Mouse (Mus musculus): ENCODE results near the gene Gm29133. TPM values are rescaled to one million over a fixed set of nuclear protein-coding genes. Genes with fewer than 3 reads are reported as not detected.

Gene Gm29133
- not detected in 2 replicates for polyA plus RNA-seq (2016; fragmentation: Nextera tagmentation; extraction: Ambion mirVana)

DNA sequence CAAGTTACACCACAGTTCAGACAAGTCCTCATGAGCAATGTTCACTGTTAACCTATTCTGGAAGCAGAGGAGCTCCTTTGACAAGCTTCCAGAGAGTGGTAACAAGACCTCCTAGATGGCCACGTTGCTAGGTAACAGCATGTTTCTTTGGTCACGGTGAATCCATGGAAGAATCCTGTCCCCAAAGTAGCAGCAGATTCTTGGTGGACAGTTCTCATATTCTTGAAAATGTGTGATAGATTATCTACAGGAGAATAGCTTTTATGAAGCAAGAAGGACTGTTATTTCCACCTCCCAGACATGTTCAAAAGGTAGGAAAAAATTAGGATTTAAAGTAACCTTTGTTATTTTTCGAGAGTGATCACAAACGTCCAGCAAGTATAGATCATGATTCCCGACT, at the start of gene Gm29133:
Gene Gm29133, plus strand, starts transcription at position 301 of the 400 bp plus-strand sequence.
- 66% methylated on average over 5 of the region's 5 CpGs for WGBS
- H3K27me3 ChIP-seq (ENCODE audit: insufficient read depth, poor library complexity, severe bottlenecking): no peaks in the 10 kb centered on the region
- H3K36me3 ChIP-seq: no peaks in the 10 kb centered on the region
- no peaks in the 10 kb centered on the region for H3K9me3 ChIP-seq
- H3K4me1 ChIP-seq (replicated peaks): no peaks in the 10 kb centered on the region
- no peak within 1 kb of the TSS for H3K27ac ChIP-seq
- no peak for DNase-seq (ENCODE audit: low spot score)
- H3K4me3 ChIP-seq: no peak within 1 kb of the TSS

DNA sequence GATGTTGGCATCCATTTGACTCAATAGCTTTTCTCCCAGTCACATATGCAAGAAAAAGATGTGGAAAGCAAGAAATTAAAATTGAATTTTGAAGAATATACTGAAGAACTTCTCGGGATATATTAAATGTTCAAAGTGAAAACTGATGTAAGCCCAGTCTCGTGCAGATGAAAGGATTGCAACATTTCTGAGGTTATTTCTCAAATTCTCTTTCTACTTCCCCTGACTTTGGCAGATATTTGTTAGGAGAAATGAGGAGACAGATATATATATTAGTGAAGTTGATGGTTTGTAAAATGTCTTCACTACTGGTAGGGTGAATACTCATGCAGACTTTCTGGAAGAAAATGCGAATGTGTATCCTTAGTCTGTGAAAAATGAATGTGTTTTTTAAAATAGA, 48.9 kb upstream of the Gm29133 start:
- Histone ChIP-seq H3K4me3 (no peak overlapping the region), H3K36me3 (no peaks in the 10 kb centered on the region), H3K9me3 (no peaks in the 10 kb centered on the region), H3K27me3 (ENCODE audit: insufficient read depth, poor library complexity, severe bottlenecking) (no peaks in the 10 kb centered on the region), H3K4me1 (replicated peaks) (no peaks in the 10 kb centered on the region), H3K27ac (no peak overlapping the region)
- WGBS: 93% methylated on average over 3 of the region's 3 CpGs
- no peak for DNase-seq (ENCODE audit: low spot score)

DNA sequence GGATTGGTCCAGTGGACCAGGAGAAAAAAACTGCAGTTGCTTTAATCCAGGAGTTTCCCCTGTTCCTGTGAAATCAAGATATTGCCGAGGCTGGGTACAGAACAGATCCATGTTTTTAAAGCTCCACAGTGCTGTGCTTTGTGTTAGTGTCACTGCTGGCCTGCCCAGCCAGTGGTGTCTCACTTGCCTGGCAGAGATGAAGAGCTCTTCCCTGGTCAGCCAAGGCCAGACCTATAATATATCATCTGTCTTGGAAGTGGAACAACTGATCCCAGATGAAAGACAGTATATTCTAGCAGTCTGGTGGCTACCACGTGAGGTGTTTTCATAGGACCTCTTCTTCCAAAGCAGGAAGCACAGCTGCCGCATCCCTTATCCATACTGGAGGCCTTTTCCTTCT, 46.7 kb upstream of the Gm29133 start:
- no peaks in the 10 kb centered on the region for H3K4me1 ChIP-seq (replicated peaks)
- no peaks in the 10 kb centered on the region for H3K9me3 ChIP-seq
- no peak overlapping the region for H3K4me3 ChIP-seq
- H3K27me3 ChIP-seq (ENCODE audit: insufficient read depth, poor library complexity, severe bottlenecking): no peaks in the 10 kb centered on the region
- H3K27ac ChIP-seq: no peak overlapping the region
- H3K36me3 ChIP-seq: no peaks in the 10 kb centered on the region
- DNase-seq (ENCODE audit: low spot score): no peak
- 89% methylated on average over 3 of the region's 3 CpGs for WGBS

DNA sequence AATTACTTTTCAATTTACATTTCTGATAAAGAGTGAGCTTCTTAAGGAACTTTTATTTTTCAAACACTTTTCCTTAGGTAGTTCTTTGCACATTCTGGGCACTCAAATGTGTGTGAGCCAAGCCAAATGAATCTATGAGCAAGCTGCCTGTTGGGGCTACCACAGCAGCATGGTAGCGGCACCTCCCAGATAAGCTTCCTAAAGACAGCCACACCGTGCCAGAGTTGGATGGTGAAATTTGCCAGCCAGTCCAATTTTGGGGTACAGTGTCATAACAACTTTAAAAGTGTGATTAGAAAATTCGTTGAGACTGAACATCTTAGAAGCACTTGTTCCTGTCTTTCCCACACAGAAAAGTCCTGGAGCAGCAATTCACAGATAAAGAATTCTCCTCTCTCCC, 41.5 kb upstream of the Gm29133 start:
- H3K27ac ChIP-seq: no peak overlapping the region
- H3K9me3 ChIP-seq: no peaks in the 10 kb centered on the region
- 71% methylated on average over 3 of the region's 3 CpGs for WGBS
- no peaks in the 10 kb centered on the region for H3K27me3 ChIP-seq (ENCODE audit: insufficient read depth, poor library complexity, severe bottlenecking)
- no peak for DNase-seq (ENCODE audit: low spot score)
- H3K4me1 ChIP-seq (replicated peaks): no peaks in the 10 kb centered on the region
- H3K4me3 ChIP-seq: no peak overlapping the region
- H3K36me3 ChIP-seq: no peaks in the 10 kb centered on the region

DNA sequence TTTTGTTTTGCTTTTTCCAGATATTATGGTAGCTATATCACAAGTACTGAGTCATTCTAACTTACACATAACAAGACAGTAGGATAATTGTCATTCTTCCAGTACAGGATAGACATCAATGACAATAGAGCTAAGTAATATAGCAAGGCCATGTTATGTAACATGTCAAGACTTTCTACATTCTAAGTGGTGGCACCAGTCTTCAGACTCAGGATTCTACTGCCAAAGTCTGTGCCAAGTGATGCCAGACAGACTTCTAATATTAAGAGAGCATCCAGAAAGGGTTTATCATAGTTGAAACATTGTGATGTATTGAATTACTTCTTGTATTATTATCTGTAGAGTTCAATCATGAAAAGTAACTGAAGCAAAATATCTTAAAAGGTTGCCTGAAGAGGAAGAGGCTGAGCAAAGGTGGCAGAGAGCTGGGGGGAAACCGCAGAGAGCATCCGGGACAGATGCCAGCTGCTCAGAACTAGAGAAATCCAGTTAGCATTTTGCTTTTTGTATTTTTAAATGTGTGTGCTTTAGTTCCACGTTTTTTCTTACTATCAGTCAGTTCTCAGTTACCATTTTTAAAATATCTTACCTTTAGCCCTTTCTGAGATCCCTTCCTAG, 34.2 kb upstream of the Gm29133 start:
- 73% methylated on average over 3 of the region's 3 CpGs for WGBS
- Histone ChIP-seq H3K27me3 (ENCODE audit: insufficient read depth, poor library complexity, severe bottlenecking) (no peaks in the 10 kb centered on the region), H3K4me3 (no peak overlapping the region), H3K36me3 (no peaks in the 10 kb centered on the region), H3K9me3 (no peaks in the 10 kb centered on the region), H3K4me1 (replicated peaks) (no peaks in the 10 kb centered on the region), H3K27ac (no peak overlapping the region)
- no peak for DNase-seq (ENCODE audit: low spot score)

DNA sequence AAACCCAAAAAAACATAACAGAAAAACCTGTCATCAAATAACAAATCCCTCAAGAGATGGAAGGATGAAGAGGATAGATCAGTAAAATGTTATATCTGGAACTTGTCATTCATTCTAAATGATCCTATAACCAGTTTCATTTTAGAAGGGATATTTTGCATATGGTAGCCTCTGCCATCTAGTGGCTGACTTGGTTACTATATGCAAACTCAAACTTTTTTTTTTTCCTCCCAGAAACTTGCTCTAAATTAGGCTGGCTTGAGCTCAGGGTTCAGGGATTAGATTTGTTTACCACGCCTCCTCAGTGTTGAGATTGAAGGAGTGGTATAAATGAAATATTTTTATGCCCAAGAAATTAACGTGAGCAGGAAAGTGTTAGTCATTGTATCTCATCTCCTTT, 27.3 kb upstream of the Gm29133 start:
- Histone ChIP-seq H3K27me3 (ENCODE audit: insufficient read depth, poor library complexity, severe bottlenecking) (no peaks in the 10 kb centered on the region), H3K4me1 (replicated peaks) (no peaks in the 10 kb centered on the region), H3K27ac (no peak overlapping the region), H3K36me3 (no peaks in the 10 kb centered on the region), H3K9me3 (no peaks in the 10 kb centered on the region), H3K4me3 (no peak overlapping the region)
- DNase-seq (ENCODE audit: low spot score): no peak
- 37% methylated on average over 2 of the region's 2 CpGs for WGBS

DNA sequence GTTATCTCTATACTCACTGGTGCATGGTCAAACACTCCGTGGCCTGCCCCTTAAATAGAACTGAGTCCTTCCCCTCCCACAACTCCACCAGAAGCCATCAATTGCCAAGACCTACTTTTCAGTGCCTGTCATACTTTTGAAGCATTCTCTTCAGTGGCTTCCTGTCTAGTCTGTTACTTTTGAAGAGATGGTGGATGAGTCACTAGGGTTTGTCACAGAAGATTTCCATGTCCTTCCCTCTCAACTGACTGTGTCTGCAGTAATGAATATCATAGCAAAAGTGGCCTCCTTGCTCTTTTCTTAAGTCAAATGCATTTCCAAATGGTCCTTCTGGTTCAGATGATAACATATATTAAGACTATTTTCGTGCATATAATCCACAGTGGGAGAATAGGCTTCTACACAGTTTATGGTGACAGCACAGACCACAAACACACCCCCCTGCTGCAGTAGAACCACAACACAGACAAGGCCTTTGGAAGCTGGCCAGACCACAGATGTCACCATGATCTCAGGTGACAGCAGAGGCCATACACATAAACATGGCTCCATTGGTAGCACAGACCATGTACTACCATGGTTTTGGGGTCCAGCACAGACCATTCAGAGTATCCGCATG, 16.9 kb upstream of the Gm29133 start:
- WGBS: 78% methylated on average over 3 of the region's 3 CpGs
- no peaks in the 10 kb centered on the region for H3K27me3 ChIP-seq (ENCODE audit: insufficient read depth, poor library complexity, severe bottlenecking)
- no peak overlapping the region for H3K4me3 ChIP-seq
- H3K4me1 ChIP-seq (replicated peaks): no peaks in the 10 kb centered on the region
- H3K36me3 ChIP-seq: no peaks in the 10 kb centered on the region
- DNase-seq (ENCODE audit: low spot score): no peak
- H3K27ac ChIP-seq: no peak overlapping the region
- H3K9me3 ChIP-seq: no peaks in the 10 kb centered on the region

DNA sequence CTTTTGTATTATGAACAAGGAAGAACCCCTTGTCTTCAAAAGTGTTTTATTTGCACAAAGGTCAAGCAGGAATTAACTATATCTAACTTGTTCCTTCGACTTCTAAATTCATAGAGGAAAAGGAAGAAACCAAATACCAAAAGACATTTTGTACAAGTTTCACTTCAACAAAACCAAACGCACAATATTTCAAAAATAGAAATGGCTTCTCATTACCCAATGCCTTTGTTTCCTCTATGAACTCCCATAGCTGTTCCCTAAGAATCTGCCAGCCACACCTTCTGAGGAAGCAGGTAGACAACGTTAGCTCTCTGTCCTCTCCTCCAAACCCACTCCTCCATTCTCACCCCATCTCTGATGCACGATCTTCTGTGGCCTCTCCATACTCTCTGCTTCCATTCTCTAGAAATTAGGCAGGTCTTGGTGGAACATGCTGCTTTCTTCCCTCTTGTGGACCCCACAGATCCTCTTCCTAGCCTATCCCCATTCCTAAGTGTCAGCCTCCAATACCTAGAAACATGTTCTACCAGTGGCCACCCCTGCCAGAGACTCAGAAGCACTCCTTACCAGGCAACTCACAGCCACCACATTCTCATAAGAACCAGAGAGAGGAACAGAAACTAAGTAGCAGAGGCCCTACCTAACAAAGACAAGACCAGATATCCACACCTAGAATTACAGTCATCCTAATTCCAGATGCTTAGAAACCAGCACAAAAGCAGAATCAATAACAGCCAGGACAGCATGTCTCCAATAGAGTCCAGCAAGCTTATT, 4.1 kb upstream of the Gm29133 start:
- Histone ChIP-seq H3K9me3 (no peaks in the 10 kb centered on the region), H3K27ac (no peak overlapping the region), H3K4me3 (no peak overlapping the region), H3K36me3 (no peaks in the 10 kb centered on the region), H3K4me1 (replicated peaks) (no peaks in the 10 kb centered on the region), H3K27me3 (ENCODE audit: insufficient read depth, poor library complexity, severe bottlenecking) (no peaks in the 10 kb centered on the region)
- no peak for DNase-seq (ENCODE audit: low spot score)
- 78% methylated on average over 4 of the region's 4 CpGs for WGBS

DNA sequence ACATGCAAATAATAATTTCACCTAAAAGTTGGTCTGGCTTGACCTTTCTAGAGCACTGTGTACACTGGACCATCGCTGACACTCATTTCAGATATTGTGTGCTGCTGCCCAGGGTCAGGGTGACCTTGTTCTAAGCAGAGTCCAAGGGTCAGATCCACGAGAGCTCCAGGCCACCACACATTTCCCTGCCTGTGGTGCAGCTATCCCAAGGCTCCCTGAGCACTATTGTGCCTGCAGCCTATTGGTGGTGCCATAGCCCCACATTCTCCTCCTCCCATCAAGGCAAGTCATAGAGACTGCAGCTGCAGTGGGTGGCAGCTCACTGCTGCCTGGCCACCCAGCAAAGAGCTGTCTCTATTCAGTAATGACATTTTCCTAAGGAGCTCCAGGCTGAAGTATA, 2.7 kb upstream of the Gm29133 start:
- H3K36me3 ChIP-seq: no peaks in the 10 kb centered on the region
- DNase-seq (ENCODE audit: low spot score): no peak
- H3K27ac ChIP-seq: no peak overlapping the region
- WGBS: 68% methylated on average over 2 of the region's 2 CpGs
- H3K4me1 ChIP-seq (replicated peaks): no peaks in the 10 kb centered on the region
- H3K9me3 ChIP-seq: no peaks in the 10 kb centered on the region
- no peak overlapping the region for H3K4me3 ChIP-seq
- H3K27me3 ChIP-seq (ENCODE audit: insufficient read depth, poor library complexity, severe bottlenecking): no peaks in the 10 kb centered on the region

DNA sequence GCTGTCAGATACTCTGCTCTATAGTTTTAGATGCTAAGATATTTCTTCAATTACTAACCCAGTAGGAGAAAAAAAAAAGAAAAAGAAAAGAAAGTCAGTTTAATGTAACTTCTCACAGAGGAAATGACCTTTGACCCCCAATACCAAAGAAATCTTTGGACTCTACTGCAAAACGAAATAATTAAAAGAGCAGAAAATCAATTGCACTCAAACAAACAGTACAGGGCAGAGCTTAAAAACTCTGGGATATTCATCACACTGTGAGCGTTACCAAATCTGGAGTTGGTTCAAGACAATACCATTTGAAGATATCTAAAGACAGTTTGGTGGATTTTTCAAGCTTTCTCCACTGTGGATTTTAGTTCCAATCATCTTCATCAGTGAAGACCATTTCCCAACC, 15.4 kb downstream of the Gm29133 start:
- no peaks in the 10 kb centered on the region for H3K9me3 ChIP-seq
- no peaks in the 10 kb centered on the region for H3K36me3 ChIP-seq
- no peaks in the 10 kb centered on the region for H3K4me1 ChIP-seq (replicated peaks)
- no peak for DNase-seq (ENCODE audit: low spot score)
- H3K4me3 ChIP-seq: no peak overlapping the region
- no peak overlapping the region for H3K27ac ChIP-seq
- WGBS: 65% methylated on average over 2 of the region's 2 CpGs
- no peaks in the 10 kb centered on the region for H3K27me3 ChIP-seq (ENCODE audit: insufficient read depth, poor library complexity, severe bottlenecking)

DNA sequence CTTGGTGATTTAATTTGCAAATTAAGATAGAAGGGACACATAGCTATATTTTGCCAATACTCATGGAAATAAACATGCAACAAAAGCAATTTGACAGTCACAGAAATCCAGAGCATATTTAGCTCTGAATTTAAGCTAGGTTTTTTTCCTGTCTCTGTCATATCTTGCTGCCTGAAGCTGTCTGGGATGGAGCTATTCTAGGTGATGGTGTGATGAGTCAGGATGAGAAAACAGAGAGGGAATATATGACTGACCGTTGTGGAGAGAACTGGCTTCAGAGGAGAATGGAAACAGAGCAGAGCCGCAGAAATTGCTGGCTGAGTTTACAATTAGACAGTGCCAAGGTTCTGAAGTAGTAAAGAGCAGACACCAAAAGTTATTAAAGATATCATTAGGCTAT, 26.3 kb downstream of the Gm29133 start:
- 84% methylated on average over 2 of the region's 2 CpGs for WGBS
- no peaks in the 10 kb centered on the region for H3K4me1 ChIP-seq (replicated peaks)
- H3K9me3 ChIP-seq: no peaks in the 10 kb centered on the region
- H3K27me3 ChIP-seq (ENCODE audit: insufficient read depth, poor library complexity, severe bottlenecking): no peaks in the 10 kb centered on the region
- H3K36me3 ChIP-seq: no peaks in the 10 kb centered on the region
- H3K27ac ChIP-seq: no peak overlapping the region
- H3K4me3 ChIP-seq: no peak overlapping the region
- DNase-seq (ENCODE audit: low spot score): no peak

DNA sequence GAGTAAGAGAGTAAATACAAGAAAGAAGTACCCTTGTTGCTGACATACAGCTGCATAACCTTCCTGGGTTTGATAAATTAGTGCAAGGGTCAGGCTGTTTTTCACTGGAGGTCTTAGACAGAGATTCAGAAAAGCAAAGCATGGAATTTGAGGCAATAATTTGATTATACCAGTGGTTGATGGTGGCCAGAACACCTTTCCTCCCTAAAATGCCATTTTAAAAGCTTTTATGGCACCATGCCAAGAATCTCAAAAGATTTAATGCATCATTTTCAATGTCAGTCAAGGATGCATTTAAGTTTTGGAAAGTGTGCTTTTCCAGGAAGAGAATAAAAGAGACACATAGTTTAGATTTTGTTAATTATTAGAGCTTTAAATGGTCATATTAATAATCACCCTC, 60.0 kb downstream of the Gm29133 start:
- Histone ChIP-seq H3K4me1 (replicated peaks) (no peaks in the 10 kb centered on the region), H3K36me3 (no peaks in the 10 kb centered on the region), H3K27ac (no peak overlapping the region), H3K27me3 (ENCODE audit: insufficient read depth, poor library complexity, severe bottlenecking) (no peaks in the 10 kb centered on the region), H3K4me3 (no peak overlapping the region), H3K9me3 (no peaks in the 10 kb centered on the region)
- no peak for DNase-seq (ENCODE audit: low spot score)

DNA sequence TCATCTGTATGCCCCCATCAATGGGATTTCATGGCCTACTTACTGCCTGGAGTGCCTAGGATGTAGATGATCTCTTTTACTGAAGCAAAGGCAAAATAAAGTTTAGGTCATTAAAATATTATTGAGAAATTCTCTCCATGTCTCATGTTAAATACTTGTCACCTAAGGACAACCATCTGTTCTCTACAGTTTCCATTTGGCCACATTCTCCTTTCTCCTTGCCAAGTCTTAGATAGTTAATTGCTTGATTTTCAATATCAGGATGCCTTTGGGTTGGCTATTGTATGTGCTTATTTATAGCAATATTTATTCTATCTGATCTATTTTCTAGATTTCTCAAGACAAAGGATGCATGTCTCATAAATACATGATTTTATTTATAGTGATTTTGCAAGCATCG, 75.9 kb downstream of the Gm29133 start:
- H3K4me3 ChIP-seq: no peak overlapping the region
- WGBS: 94% methylated on average over 1 of the region's 1 CpGs
- no peak overlapping the region for H3K27ac ChIP-seq
- H3K36me3 ChIP-seq: no peaks in the 10 kb centered on the region
- H3K9me3 ChIP-seq: no peaks in the 10 kb centered on the region
- no peaks in the 10 kb centered on the region for H3K4me1 ChIP-seq (replicated peaks)
- no peaks in the 10 kb centered on the region for H3K27me3 ChIP-seq (ENCODE audit: insufficient read depth, poor library complexity, severe bottlenecking)
- DNase-seq (ENCODE audit: low spot score): no peak

Data from hindbrain, embryonic 10.5 days (tissue).